Mouse (Mus musculus) heart, adult 2 months (tissue): Measurements from ENCODE around the gene Nutm2. TPM values are rescaled to one million over a fixed set of nuclear protein-coding genes. Genes with fewer than 3 reads are reported as not detected.

Experiments used
- polyA plus RNA-seq: library from polyadenylated mRNA; depleted of rRNA; stranded (reverse); fragments of >200 nt; gene quantifications from 2 replicates; pipeline ENCODE4 v1.2.3, GENCODE M21; 2012; rRNA removed
- total RNA-seq, 2 experiments: library from RNA; stranded (reverse); gene quantifications; 2 replicates each; pipeline ENCODE4 v1.2.3; 2021

Gene Nutm2
- total and polyA plus RNA-seq, 3 experiments, result not detected

Other genes starting within 250 kb of the Nutm2 start
- not detected for gene Gm906, start 217.0 kb upstream of the Nutm2 start, total RNA-seq
- not detected in 2 replicates for gene Gm906, start 217.0 kb upstream of the Nutm2 start, polyA plus RNA-seq
- 1 to 10 TPM; 3.5 to 4.5 TPM for gene Fbxw17, start 49.4 kb upstream of the Nutm2 start, total RNA-seq
- gene Fbxw17, start 49.4 kb upstream of the Nutm2 start, polyA plus RNA-seq, result 10.0 and 12.0 TPM in 2 replicates
- not detected for gene Gm47429, start 23.4 kb upstream of the Nutm2 start, total RNA-seq
- gene Gm47429, start 23.4 kb upstream of the Nutm2 start, polyA plus RNA-seq, result not detected in 2 replicates
- not detected for gene Gm904, start 175.9 kb downstream of the Nutm2 start, total RNA-seq
- gene Gm904, start 175.9 kb downstream of the Nutm2 start, polyA plus RNA-seq, result not detected in 2 replicates
- gene Gm8765, start 231.0 kb downstream of the Nutm2 start, total RNA-seq, result not detected
- not detected in 2 replicates for gene Gm8765, start 231.0 kb downstream of the Nutm2 start, polyA plus RNA-seq